Mouse (Mus musculus) kidney, adult 2 months (tissue): ENCODE results near the gene Kcnj1. TPM values are rescaled to one million over a fixed set of nuclear protein-coding genes. Genes with fewer than 3 reads are reported as not detected.

Experiments used
- DNase-seq: peaks from one replicate; pipeline ENCODE4 v3.0.0; 2021
- H3K27ac ChIP-seq: fragments of 200-500 bp; 2 replicates; pipeline ENCODE4 v1.5.1; 2012; ENCODE audit warnings: low read depth, low read length, control low read depth, inconsistent platforms; ENCODE audit not compliant: insufficient read depth
- H3K27me3 ChIP-seq: fragments of 200-500 bp; replicated peaks from 2 replicates; pipeline ENCODE4 v1.6.1; 2012; ENCODE audit warnings: mild to moderate bottlenecking, moderate library complexity, low read length, inconsistent platforms; ENCODE audit not compliant: control insufficient read depth, insufficient read depth
- H3K36me3 ChIP-seq: fragments of 200-500 bp; 2 replicates; pipeline ENCODE4 v1.6.1; 2012; ENCODE audit warnings: mild to moderate bottlenecking, moderate library complexity, low read length, inconsistent platforms; ENCODE audit not compliant: control insufficient read depth, insufficient read depth
- H3K4me1 ChIP-seq: fragments of 200-500 bp; 2 replicates; pipeline ENCODE4 v1.6.1; 2011; ENCODE audit warnings: low read length; ENCODE audit not compliant: control insufficient read depth, insufficient read depth
- H3K4me3 ChIP-seq: fragments of 200-500 bp; 2 replicates; pipeline ENCODE4 v1.5.1; 2011; ENCODE audit warnings: mild to moderate bottlenecking, low read depth, low read length, control low read depth; ENCODE audit not compliant: insufficient read depth
- CTCF ChIP-seq: fragments of 200-500 bp; conservative IDR thresholded peaks from 2 replicates; pipeline ENCODE4 v1.5.1; 2011; ENCODE audit warnings: low read depth, mild to moderate bottlenecking, control low read depth, low read length, moderate library complexity, mixed read lengths; ENCODE audit not compliant: insufficient read depth, insufficient read length
- POLR2A ChIP-seq: fragments of 200-500 bp; IDR thresholded peaks from one replicate; pipeline ENCODE4 v1.6.1; 2011; ENCODE audit warnings: low read depth, low read length, control low read depth
- whole genome bisulfite sequencing: fragments of 180-500 bp; shearing (Covaris S2); methylation state at CpG from one replicate; pipeline ENCODE4 v1.1.7; 2018; 5-methylcytosine and 5-hydroxymethylcytosine counted together
- polyA plus RNA-seq: library from polyadenylated mRNA; depleted of rRNA; stranded (reverse); fragments of >200 nt; gene quantifications from 2 replicates; pipeline ENCODE4 v1.2.3, GENCODE M21; 2012

Gene Kcnj1
- polyA plus RNA-seq, 1 experiment = 79.1 TPM

DNA sequence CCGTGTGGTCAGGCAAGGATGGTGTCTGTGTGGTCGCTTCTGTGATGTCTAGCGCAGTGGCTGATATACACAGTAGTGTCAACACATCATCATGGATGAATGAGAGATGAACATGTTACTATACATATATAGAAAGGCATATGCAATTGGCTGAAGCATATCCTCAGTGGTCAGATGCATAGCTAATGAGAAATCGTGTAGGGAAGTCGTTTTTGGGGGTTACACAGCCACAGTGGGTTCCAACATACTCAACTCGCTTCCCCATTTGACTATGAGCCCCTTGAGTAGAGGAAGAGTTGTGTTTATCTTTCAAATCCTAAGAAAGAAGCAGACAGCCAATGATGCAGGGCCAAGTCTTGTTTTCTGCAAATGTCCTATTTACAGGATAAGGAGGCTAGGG lies 20.4 kb downstream of the Kcnj1 start:
- no peak for TF ChIP-seq CTCF
- TF ChIP-seq POLR2A = no peak
- H3K4me1 ChIP-seq = no peaks in the 10 kb centered on the region
- no peak for DNase-seq
- no peaks in the 10 kb centered on the region for H3K36me3 ChIP-seq
- H3K27me3 ChIP-seq = no peaks in the 10 kb centered on the region
- H3K27ac ChIP-seq = no peak overlapping the region
- 83% methylated on average over 6 of the region's 6 CpGs for WGBS
- H3K4me3 ChIP-seq = no peak overlapping the region

- TF ChIP-seq CTCF (no peak), POLR2A (no peak)
- DNase-seq = no peak
- Histone ChIP-seq H3K27me3 (no peaks in the 10 kb centered on the region), H3K4me3 (no peak overlapping the region), H3K27ac (no peak overlapping the region), H3K4me1 (no peaks in the 10 kb centered on the region), H3K36me3 (peaks cover under 1% of the 10 kb centered on the region; the same call in 1 of the 2 replicates)
- 74% methylated on average over 4 of the region's 4 CpGs for WGBS
Measured at GRCm38 (mm10) chr9:32394761-32395161, 22.5 kb downstream of the Kcnj1 start.

- H3K27ac ChIP-seq = peak overlapping the region; percentile 85
Measured at GRCm38 (mm10) chr9:32400212-32400611, 27.9 kb downstream of the Kcnj1 start.

GRCm38 (mm10) chr9:32400662-32401161 lies 28.4 kb downstream of the Kcnj1 start:
- Histone ChIP-seq H3K36me3 (peaks cover 2% of the 10 kb centered on the region; the same call in 1 of the 2 replicates), H3K27me3 (no peaks in the 10 kb centered on the region), H3K4me1 (peaks cover 6% of the 10 kb centered on the region; the same call in 1 of the 2 replicates), H3K27ac (peak overlapping the region; percentile 94), H3K4me3 (no peak overlapping the region)
- 39% methylated on average over 5 of the region's 5 CpGs for WGBS
- no peak for TF ChIP-seq CTCF
- DNase-seq = peak; percentile 87

More at GRCm38 (mm10) chr9:32400212-32400611, 27.9 kb downstream of the Kcnj1 start:
- Histone ChIP-seq H3K27me3 (no peaks in the 10 kb centered on the region), H3K36me3 (peaks cover 2% of the 10 kb centered on the region; the same call in 1 of the 2 replicates), H3K4me3 (no peak overlapping the region), H3K4me1 (peaks cover 5% of the 10 kb centered on the region; the same call in 1 of the 2 replicates)
- no peak for DNase-seq
- no peak for TF ChIP-seq CTCF
- no peak for TF ChIP-seq POLR2A
- WGBS = 59% methylated on average over 2 of the region's 2 CpGs

- peak; percentile 83 for DNase-seq
- 28% methylated on average over 11 of the region's 11 CpGs for WGBS
Measured at GRCm38 (mm10) chr9:32405191-32405925, 33.1 kb downstream of the Kcnj1 start.

DNA sequence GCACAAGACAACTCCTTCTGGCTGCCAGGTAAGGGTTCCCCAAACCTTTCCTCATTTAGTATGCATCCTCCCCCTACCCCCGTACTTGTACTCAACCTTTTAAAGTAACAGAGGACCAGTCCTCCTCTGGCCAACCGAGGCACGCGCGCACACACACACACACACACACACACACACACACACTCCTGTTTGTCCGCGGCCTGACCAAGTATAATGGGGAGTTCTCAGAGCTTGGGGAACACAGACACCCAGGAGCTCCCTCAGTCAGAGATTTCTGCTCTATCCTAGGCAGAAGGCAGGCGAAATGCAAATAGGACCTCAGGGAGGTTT lies 36.4 kb downstream of the Kcnj1 start:
- WGBS = 32% methylated on average over 8 of the region's 8 CpGs
- peak overlapping the region; percentile 84; the same call in 1 of the 2 replicates for H3K27ac ChIP-seq
- no peaks in the 10 kb centered on the region for H3K36me3 ChIP-seq
- H3K4me1 ChIP-seq = peaks cover 5% of the 10 kb centered on the region; the same call in 1 of the 2 replicates
- H3K27me3 ChIP-seq = no peaks in the 10 kb centered on the region
- peak overlapping the region; percentile 62; the same call in 1 of the 2 replicates for H3K4me3 ChIP-seq
- no peak for DNase-seq
- TF ChIP-seq CTCF = no peak
- no peak for TF ChIP-seq POLR2A

More at GRCm38 (mm10) chr9:32405191-32405925, 33.1 kb downstream of the Kcnj1 start:
- TF ChIP-seq CTCF = peak; percentile 73
- TF ChIP-seq POLR2A = no peak
- no peaks in the 10 kb centered on the region for H3K27me3 ChIP-seq
- H3K4me3 ChIP-seq = no peak overlapping the region
- peak overlapping the region; percentile 65 for H3K27ac ChIP-seq
- peaks cover 10% of the 10 kb centered on the region; the same call in 1 of the 2 replicates for H3K4me1 ChIP-seq
- H3K36me3 ChIP-seq = no peaks in the 10 kb centered on the region

DNA sequence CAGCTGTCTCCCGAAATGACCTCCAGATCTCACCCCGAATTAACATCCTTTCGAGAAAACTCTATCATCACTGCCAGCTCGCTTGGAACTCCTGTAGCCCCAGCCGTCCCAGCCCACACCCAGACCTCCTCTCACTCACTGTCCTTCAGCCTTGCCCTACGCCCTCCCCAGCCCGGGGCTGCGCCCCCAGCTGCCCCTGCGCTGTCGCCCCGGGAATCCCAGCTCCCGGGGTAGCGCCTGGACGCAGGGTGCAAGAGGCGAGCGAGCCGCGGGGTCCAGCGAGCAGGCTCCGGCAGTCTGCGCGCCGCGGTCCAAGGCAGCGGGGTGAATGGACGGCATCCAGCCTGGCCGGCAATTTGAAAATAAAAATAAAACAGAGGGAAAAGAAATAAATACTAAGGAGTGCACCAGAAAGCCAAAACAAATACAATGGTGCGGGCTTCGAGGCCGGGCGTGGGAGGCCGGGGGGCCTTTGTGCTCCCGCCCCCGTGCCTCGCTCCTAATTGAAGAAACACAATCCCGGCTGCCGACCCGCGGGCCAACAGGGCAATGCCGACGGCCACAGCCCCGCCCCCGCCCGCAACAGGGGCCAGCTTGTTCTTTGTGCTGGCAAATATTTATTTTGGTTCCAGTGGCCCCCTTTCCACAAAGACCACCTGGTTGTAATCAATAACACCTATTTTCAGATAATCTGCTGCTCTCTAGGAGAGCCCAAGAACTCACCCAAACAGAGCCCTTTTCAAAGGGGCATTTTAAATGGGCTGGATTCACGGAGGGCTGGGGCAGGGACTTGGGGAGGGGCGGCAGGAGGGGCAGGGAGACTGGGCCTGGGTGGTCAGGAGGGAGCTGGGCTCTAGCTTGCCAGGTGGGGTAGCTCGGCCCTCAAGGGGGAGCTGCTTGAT lies 37.0 kb downstream of the Kcnj1 start:
- peak overlapping the region; percentile 62 for H3K4me3 ChIP-seq
- no peaks in the 10 kb centered on the region for H3K27me3 ChIP-seq
- TF ChIP-seq CTCF = no peak
- no peak for TF ChIP-seq POLR2A
- H3K27ac ChIP-seq = peak overlapping the region; percentile 84
- H3K36me3 ChIP-seq = no peaks in the 10 kb centered on the region
- peaks cover 5% of the 10 kb centered on the region; the same call in 1 of the 2 replicates for H3K4me1 ChIP-seq
- 6% methylated on average over 47 of the region's 47 CpGs for WGBS
- DNase-seq = peak; percentile 64
